Mouse (Mus musculus) stomach, postnatal 0 days (tissue): Measurements from ENCODE around the gene Gabrb1. TPM values are rescaled to one million over a fixed set of nuclear protein-coding genes. Genes with fewer than 3 reads are reported as not detected.

ENCODE experiments used
- ATAC-seq: fragments of 200-750 bp; cut with Nextera tagmentation; 2 replicates; pipeline ENCODE4 v1.8.0; 2017; ENCODE audit not compliant: low FRiP score, low TSS enrichment
- DNase-seq: peaks from one replicate; pipeline ENCODE4 v3.0.0-alpha.2; 2016; ENCODE audit warnings: low spot score
- H3K27ac ChIP-seq: fragments of 300-500 bp; sonication (generic); replicated peaks from 2 replicates; pipeline ENCODE4 v1.5.1; 2014; ENCODE audit warnings: mild to moderate bottlenecking, control low read depth
- H3K27me3 ChIP-seq: fragments of 300-500 bp; sonication (generic); 2 replicates; pipeline ENCODE4 v1.6.1; 2014; ENCODE audit warnings: low read length; ENCODE audit not compliant: control insufficient read depth, insufficient read depth
- H3K36me3 ChIP-seq: fragments of 300-500 bp; sonication (generic); 2 replicates; pipeline ENCODE4 v1.6.1; 2014; ENCODE audit warnings: low read length, mixed read lengths; ENCODE audit not compliant: control insufficient read depth, insufficient read depth
- H3K4me1 ChIP-seq: fragments of 300-500 bp; sonication (generic); replicated peaks from 2 replicates; pipeline ENCODE4 v1.6.1; 2014; ENCODE audit warnings: antibody characterized with exemption; ENCODE audit not compliant: control insufficient read depth, insufficient read depth
- H3K4me2 ChIP-seq: fragments of 300-500 bp; sonication (generic); replicated peaks from 2 replicates; pipeline ENCODE4 v1.6.1; 2014; ENCODE audit warnings: low read depth, mild to moderate bottlenecking, control low read depth, moderate library complexity
- H3K4me3 ChIP-seq: fragments of 300-500 bp; sonication (generic); 2 replicates; pipeline ENCODE4 v1.5.1; 2014; ENCODE audit warnings: low read depth, low read length, control low read depth
- H3K9ac ChIP-seq: fragments of 300-500 bp; sonication (generic); 2 replicates; pipeline ENCODE4 v1.6.1; 2014; ENCODE audit warnings: mild to moderate bottlenecking, low read length, control low read depth, mixed read lengths
- H3K9me3 ChIP-seq: fragments of 300-500 bp; sonication (generic); 2 replicates; pipeline ENCODE4 v1.6.1; 2016; ENCODE audit warnings: low read length; ENCODE audit not compliant: control insufficient read depth
- CTCF ChIP-seq: IDR thresholded peaks from 2 replicates; pipeline ENCODE4 v1.5.1; 2016; ENCODE audit warnings: antibody characterized with exemption, low read depth, mild to moderate bottlenecking, moderate library complexity
- EP300 ChIP-seq: optimal IDR thresholded peaks from 2 replicates; pipeline ENCODE3; 2016; ENCODE audit warnings: antibody characterized with exemption
- WGBS: fragments of 180-500 bp; shearing (Covaris S2); extraction: QIAGEN DNeasy Blood & Tissue Kit; methylation state at CpG from one replicate; pipeline ENCODE4 v1.1.7; 2014; 5-methylcytosine and 5-hydroxymethylcytosine counted together
- polyA plus RNA-seq: library from polyadenylated mRNA; unstranded; fragments of >200 nt; fragmentation: Nextera tagmentation; extraction: Ambion mirVana; gene quantifications from 2 replicates; pipeline ENCODE4 v1.2.1, GENCODE M21; 2015

The Gabrb1 gene
- polyA plus RNA-seq, 1 experiment from 2014 or later = 0.10 TPM

GRCm38 (mm10) chr5:71648108-71648507 lies 9.8 kb upstream of the Gabrb1 start:
- ATAC-seq (no peak), DNase-seq (no peak)
- H3K27ac ChIP-seq = no peak overlapping the region
- H3K4me1 ChIP-seq = no peaks in the 10 kb centered on the region
- H3K4me3 ChIP-seq = no peak overlapping the region
- no peak for TF ChIP-seq CTCF
- no peak for TF ChIP-seq EP300
- H3K4me2 ChIP-seq = no peak overlapping the region
- WGBS = 86% methylated on average over 2 of the region's 2 CpGs
- no peaks in the 10 kb centered on the region for H3K36me3 ChIP-seq
- no peak overlapping the region for H3K9ac ChIP-seq
- H3K27me3 ChIP-seq = no peaks in the 10 kb centered on the region
- H3K9me3 ChIP-seq = no peaks in the 10 kb centered on the region

GRCm38 (mm10) chr5:71654056-71654455 lies 3.9 kb upstream of the Gabrb1 start:
- WGBS = 53% methylated on average over 5 of the region's 5 CpGs
- TF ChIP-seq EP300 (no peak), CTCF (no peak)
- DNase-seq = no peak
- Histone ChIP-seq H3K27me3 (no peaks in the 10 kb centered on the region; the same call in 1 of the 2 replicates), H3K4me1 (peaks cover 7% of the 10 kb centered on the region; the same call in 1 of the 2 replicates), H3K9me3 (no peaks in the 10 kb centered on the region), H3K4me3 (no peak overlapping the region), H3K4me2 (no peak overlapping the region), H3K9ac (no peak overlapping the region), H3K27ac (no peak overlapping the region), H3K36me3 (no peaks in the 10 kb centered on the region)
- ATAC-seq = no peak

- TF ChIP-seq CTCF (no peak), EP300 (no peak)
- DNase-seq (no peak), ATAC-seq (no peak)
- H3K4me3 ChIP-seq = no peak overlapping the region
- no peak overlapping the region for H3K27ac ChIP-seq
- WGBS = 10% methylated on average over 10 of the region's 10 CpGs
- no peaks in the 10 kb centered on the region for H3K36me3 ChIP-seq
- H3K27me3 ChIP-seq = no peaks in the 10 kb centered on the region; the same call in 1 of the 2 replicates
- H3K9ac ChIP-seq = no peak overlapping the region
- peaks cover 7% of the 10 kb centered on the region; the same call in 1 of the 2 replicates for H3K4me1 ChIP-seq
- H3K4me2 ChIP-seq = peak overlapping the region; percentile 86
- no peaks in the 10 kb centered on the region for H3K9me3 ChIP-seq
Observed at GRCm38 (mm10) chr5:71656771-71657170, 1.1 kb upstream of the Gabrb1 start.

- H3K27ac ChIP-seq = no peak within 1 kb of the TSS
- no peaks in the 10 kb centered on the region for H3K36me3 ChIP-seq
- TF ChIP-seq EP300 (no peak), CTCF (no peak)
- H3K27me3 ChIP-seq = no peaks in the 10 kb centered on the region; the same call in 1 of the 2 replicates
- under 1% methylated on average over 15 of the region's 15 CpGs for WGBS
- peak within 1 kb of the TSS; percentile 27; the same call in 1 of the 2 replicates for H3K9ac ChIP-seq
- peak within 1 kb of the TSS; percentile 86 for H3K4me2 ChIP-seq
- H3K4me3 ChIP-seq = peak within 1 kb of the TSS; percentile 45
- H3K9me3 ChIP-seq = no peaks in the 10 kb centered on the region
- ATAC-seq = no peak
- H3K4me1 ChIP-seq = peaks cover 7% of the 10 kb centered on the region; the same call in 1 of the 2 replicates
- peak; percentile 52 for DNase-seq
Observed at GRCm38 (mm10) chr5:71658115-71658497, 193 bp downstream of the Gabrb1 start, which contains the start of gene Gabra4. Gabra4 (minus strand) TSS chr5:71658308.

- no peak overlapping the region for H3K27ac ChIP-seq
- H3K4me3 ChIP-seq = no peak overlapping the region
- no peak for DNase-seq
- 52% methylated on average over 4 of the region's 4 CpGs for WGBS
- no peak overlapping the region for H3K4me2 ChIP-seq
- H3K36me3 ChIP-seq = no peaks in the 10 kb centered on the region
- H3K9me3 ChIP-seq = no peaks in the 10 kb centered on the region
- no peak for ATAC-seq
- H3K4me1 ChIP-seq = no peaks in the 10 kb centered on the region
- H3K9ac ChIP-seq = no peak overlapping the region
- no peak for TF ChIP-seq CTCF
- no peak for TF ChIP-seq EP300
- no peaks in the 10 kb centered on the region for H3K27me3 ChIP-seq
Observed at GRCm38 (mm10) chr5:71665593-71665992, 7.7 kb downstream of the Gabrb1 start.

- DNase-seq (peak; percentile 27), ATAC-seq (no peak)
- Histone ChIP-seq H3K36me3 (no peaks in the 10 kb centered on the region), H3K4me2 (peak overlapping the region; percentile 73), H3K9me3 (no peaks in the 10 kb centered on the region), H3K9ac (no peak overlapping the region), H3K4me1 (no peaks in the 10 kb centered on the region), H3K4me3 (peak overlapping the region; percentile 40), H3K27ac (no peak overlapping the region), H3K27me3 (no peaks in the 10 kb centered on the region)
- 1% methylated on average over 19 of the region's 19 CpGs for WGBS
- TF ChIP-seq EP300 = no peak
- TF ChIP-seq CTCF = no peak
Observed at GRCm38 (mm10) chr5:71699696-71700467, 42.0 kb downstream of the Gabrb1 start.
